Mouse (Mus musculus): ENCODE measurements around the gene Spin2-ps6.
"Not testable (repeated sequence)": the region's sequence is repeated elsewhere in the genome, so short reads cannot be mapped to it uniquely, and the experiment has no call there.

Spin2-ps6 gene

DNA sequence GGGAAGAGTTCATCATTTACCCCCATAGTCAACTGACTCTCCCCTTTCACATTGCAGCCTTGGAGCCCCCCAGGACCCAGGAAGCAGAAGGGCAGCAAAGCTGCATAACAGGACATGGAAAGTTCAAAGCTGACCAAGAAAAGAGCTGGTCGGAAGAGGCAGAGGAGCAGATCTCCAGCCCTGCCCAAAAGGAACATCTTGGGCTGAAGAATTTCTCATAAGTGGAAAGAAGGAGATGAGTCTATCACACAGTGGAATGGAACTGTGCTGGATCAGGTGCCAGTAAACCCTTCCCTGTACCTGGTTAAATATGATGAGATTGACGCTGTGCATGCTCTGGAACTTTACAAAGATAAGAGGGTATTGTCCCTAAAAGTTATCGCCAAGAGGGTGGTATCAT, at the start of gene Spin2-ps6:
Gene Spin2-ps6, plus strand, starts transcription at position 301 of the 400 bp plus-strand sequence.
- DNase-seq (ENCODE audit: low read depth, low spot score): not testable (repeated sequence)
